Mouse (Mus musculus) adrenal gland (tissue): ENCODE data around the gene Dock3.
"Not testable (repeated sequence)": the region's sequence is repeated elsewhere in the genome, so short reads cannot be mapped to it uniquely, and the experiment has no call there.

ENCODE experiments used
- intact Hi-C: fragments of 180-260 bp; cut with DNase I; formaldehyde crosslinking; loops from one replicate; pipeline ENCODE4 v1.15.1; 2025

The Dock3 gene

GRCm38 (mm10) chr9:107259571-107259970 lies 27.9 kb upstream of the Dock3 start:
- intact Hi-C loops: loop anchor here (10.0 kb wide), 1 partner anchor 75 kb away; the partner anchor contains the start of gene Hemk1

DNA sequence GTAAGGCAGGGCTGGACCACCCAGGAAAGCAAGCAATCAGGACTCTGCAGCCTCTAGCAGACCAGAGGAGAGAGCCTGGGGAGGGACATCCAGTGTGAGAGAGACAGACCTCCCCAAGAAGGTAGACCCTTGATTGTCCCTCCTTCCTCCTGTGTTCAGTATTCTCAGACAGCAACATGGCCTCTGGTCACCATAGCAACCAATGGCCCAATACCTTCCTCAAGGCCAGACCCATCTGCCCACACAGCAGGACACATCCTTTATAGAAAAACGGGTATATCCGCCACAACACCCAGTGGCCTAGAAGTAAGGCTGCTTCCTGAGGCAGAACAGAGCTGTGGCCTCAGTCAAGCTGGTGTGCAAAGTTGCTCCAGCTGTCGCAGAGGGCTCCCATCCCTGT lies 23.9 kb upstream of the Dock3 start:
- intact Hi-C loops: loop anchor here (10.0 kb wide), 1 partner anchor 79 kb away; the partner anchor contains the start of gene Hemk1

DNA sequence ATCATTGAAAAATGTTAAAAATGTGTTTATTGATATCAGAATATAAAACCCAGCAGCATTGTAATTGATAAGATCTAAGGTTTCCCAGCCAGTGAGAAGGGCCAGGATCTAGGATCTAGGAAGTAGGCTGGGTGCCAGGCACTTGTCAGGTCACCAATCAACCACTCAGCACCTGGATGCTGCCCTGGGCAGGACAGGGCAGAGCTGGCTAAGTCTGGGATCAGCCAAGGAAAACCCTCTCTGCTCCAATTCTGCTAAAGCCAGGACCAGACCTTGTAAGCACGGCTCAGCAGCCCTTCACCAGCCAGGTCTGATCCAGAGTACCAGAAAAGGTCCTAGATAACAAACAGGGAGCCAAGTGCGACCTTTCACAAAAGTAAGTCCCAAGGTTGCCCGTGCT lies 23.2 kb upstream of the Dock3 start:
- intact Hi-C loops: loop anchor here (10.0 kb wide), 1 partner anchor 80 kb away; the partner anchor contains the start of gene Hemk1

GRCm38 (mm10) chr9:107254476-107254875 lies 22.8 kb upstream of the Dock3 start:
- intact Hi-C loops: loop anchor here (10.0 kb wide), 1 partner anchor 80 kb away; the partner anchor contains the start of gene Hemk1

GRCm38 (mm10) chr9:107252164-107252563 lies 20.5 kb upstream of the Dock3 start:
- intact Hi-C loops: loop anchor here (10.0 kb wide), 1 partner anchor 83 kb away; the partner anchor contains the start of gene Hemk1

DNA sequence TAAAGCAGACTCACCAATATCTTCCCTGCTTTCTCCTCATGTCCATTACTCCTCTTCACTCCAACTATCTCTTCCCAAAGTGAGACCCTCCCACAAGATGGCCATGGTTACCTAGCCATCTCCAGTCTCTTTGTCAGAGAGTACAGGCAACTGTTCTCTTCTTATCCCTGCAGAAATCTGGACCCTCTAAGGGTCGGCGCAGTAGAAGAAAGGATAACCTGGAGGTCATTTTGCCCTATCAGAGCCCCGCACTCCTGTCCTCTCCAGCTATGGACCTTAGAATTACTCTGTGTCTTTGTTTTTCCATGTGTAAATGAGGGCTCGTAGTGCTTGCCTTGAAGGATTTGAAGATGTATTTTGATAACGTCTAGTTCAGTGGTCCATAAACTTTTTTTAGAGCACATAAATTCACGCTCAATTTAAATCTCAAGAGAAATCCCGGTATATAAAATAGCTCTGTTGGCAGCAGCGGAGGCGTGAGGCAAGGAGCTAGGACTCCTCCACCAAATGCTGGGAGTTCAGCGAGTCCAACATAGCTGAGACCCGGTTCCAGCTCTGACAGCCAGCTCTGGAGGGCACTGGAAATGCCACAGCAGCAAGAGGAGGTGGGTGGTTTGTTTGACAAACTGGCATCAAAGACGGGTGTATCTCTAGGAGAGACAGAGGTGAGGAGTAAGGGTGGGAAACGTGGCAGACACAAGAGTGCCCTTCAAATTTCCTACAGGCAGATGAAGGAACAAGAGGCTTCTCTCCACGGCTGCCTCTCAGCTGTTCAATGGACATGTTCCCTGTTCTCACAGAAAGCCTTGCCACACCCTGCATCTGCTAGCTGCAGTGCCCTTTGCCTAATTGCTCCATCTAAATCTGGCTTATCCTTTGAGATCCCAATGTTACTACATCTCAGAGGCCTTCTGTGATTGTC lies 19.0 kb upstream of the Dock3 start:
- intact Hi-C loops: loop anchor here (10.0 kb wide), 1 partner anchor 84 kb away; the partner anchor contains the start of gene Hemk1

GRCm38 (mm10) chr9:107249154-107249553 lies 17.4 kb upstream of the Dock3 start:
- intact Hi-C loops: no loop called here

DNA sequence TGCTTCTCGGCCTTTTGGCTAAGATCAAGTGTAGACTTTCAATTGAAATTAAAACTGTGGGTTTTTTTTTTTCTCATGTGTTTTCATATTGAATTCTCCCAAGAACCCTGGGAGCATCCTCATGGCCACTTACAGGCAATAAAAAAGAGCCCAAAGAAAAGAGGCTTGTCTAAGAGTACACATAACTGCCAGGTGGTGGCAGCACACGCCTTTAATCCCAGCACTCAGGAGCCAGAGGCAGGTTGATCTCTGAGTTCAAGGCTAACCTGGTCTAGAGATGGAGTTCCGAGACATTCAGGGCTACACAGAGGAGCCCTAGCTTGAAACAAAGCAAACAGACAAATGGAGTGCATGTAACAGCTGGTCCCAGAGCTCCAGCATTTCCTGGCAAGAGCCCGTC lies 14.5 kb upstream of the Dock3 start:
- intact Hi-C loops: loop anchor here (1.0 kb wide), 1 partner anchor 45 kb away; no protein-coding TSS in a partner anchor

- intact Hi-C loops: no loop called here
Measured at GRCm38 (mm10) chr9:107245311-107245710, 13.6 kb upstream of the Dock3 start.

DNA sequence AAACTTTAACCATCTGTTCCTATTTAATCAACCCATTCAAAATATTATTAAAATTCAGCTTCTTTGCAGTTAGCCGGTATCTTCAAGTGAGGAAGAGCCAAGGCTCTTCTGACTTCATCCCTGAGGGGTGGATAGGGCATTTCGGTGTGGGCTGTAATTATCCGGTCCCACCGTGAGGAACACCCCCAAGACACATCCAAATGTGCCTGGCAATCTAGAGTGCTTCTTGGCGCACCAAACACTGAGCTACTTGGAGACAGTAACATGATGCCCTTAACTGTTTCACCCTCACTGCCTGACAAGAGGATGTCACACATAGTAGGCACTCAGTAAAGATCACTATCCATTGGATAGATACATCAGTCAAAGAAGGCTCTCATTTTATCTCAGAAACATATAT lies 4.4 kb upstream of the Dock3 start:
- intact Hi-C loops: loop anchor here (10.0 kb wide), 1 partner anchor 331 kb away; no protein-coding TSS in a partner anchor

DNA sequence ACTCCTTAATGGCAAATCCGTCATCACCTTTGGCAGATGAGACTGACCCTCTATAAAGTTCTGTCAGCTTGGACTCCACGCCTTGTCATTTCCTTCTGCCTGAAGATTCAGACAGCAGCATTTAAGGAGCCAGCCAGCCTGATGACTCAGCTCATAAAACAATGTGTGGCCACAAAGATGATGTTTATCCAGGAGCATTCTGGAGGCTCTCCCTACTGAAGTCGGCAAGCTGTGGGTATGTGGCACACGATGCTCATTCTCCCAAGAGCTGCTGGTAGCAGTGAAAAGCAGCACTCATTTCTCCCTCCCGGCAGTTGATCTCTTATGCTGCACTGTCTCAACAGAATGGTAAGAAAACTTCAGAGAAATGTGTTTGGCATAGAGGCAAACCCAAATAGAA lies 3.6 kb upstream of the Dock3 start:
- intact Hi-C loops: loop anchor here (10.0 kb wide), 1 partner anchor 330 kb away; no protein-coding TSS in a partner anchor

- intact Hi-C loops: loop anchor here (10.0 kb wide), 1 partner anchor 327 kb away; no protein-coding TSS in a partner anchor
Measured at GRCm38 (mm10) chr9:107232140-107232539, 431 bp upstream of the Dock3 start.

GRCm38 (mm10) chr9:107230991-107231538 lies 644 bp downstream of the Dock3 start:
- intact Hi-C loops: loop anchor here (10.0 kb wide), 1 partner anchor 326 kb away; no protein-coding TSS in a partner anchor

- intact Hi-C loops: no loop called here
Measured at GRCm38 (mm10) chr9:107224597-107224996, 7.1 kb downstream of the Dock3 start.

GRCm38 (mm10) chr9:107174831-107175230 lies 56.9 kb downstream of the Dock3 start:
- intact Hi-C loops: not testable (repeated sequence)

- intact Hi-C loops: loop anchor here (2.0 kb wide), 1 partner anchor 125 kb away; no protein-coding TSS in a partner anchor
Measured at GRCm38 (mm10) chr9:107165792-107166191, 65.9 kb downstream of the Dock3 start.

GRCm38 (mm10) chr9:107164825-107165224 lies 66.9 kb downstream of the Dock3 start:
- intact Hi-C loops: loop anchor here (2.0 kb wide), 1 partner anchor 126 kb away; no protein-coding TSS in a partner anchor

DNA sequence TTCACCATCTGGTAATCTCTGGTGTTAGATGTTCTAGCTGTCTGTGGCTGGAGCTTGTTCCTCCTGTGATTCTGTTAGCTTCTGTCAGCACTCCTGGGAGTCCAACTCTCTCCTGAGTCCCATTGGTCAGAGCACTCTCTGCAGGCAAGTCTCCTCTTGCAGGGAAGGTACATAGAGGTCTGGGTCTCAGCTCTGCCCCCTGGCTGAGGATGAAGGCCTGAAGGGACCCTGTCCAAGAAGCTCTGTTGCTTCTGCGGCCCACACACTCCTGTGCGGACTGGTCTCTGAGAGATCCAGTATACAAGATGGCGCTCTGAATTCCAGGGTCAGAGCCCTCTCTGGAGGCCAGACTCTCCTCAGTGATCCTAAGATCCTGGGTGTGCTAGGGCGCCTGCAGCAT lies 75.3 kb downstream of the Dock3 start:
- intact Hi-C loops: not testable (repeated sequence)

GRCm38 (mm10) chr9:107112791-107113190 lies 118.9 kb downstream of the Dock3 start:
- intact Hi-C loops: no loop called here

- intact Hi-C loops: no loop called here
Measured at GRCm38 (mm10) chr9:107112056-107112455, 119.7 kb downstream of the Dock3 start.

DNA sequence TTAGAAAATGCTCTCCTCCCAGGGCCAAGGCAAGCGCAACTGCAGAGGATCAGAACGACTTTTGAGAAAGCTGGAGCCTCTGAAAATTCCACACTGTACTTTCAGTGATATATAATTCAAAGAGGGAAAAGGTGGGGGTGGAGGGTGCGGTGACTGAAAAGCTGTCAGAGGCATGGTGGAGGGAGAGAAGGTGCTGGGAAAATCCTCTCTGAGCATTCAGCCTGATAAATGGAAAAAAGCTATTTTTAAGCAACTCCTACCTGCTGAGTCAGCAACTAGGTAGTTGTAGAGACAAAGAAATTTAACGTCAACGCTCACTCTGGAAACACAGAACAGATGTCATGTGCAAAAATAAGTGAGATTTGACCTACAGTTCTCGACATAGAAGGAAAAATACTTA lies 132.2 kb downstream of the Dock3 start:
- intact Hi-C loops: no loop called here

- intact Hi-C loops: not testable (repeated sequence)
Measured at GRCm38 (mm10) chr9:107089451-107089850, 142.3 kb downstream of the Dock3 start.
